10 mouse cellular contexts compared by ENCODE assay signal in genomic region chr3:55447486-55448460, GRCm38 (mm10). TPM values are rescaled to one million over a fixed set of nuclear protein-coding genes. Genes with fewer than 3 reads are reported as not detected.
A peak's percentile ranks its signal among the peaks of the same experiment; 100 is the strongest.
DNase-seq lines count a peak whose midpoint lies in the region; ATAC-seq lines count a peak whose summit lies in the region.
"Had no signal": no experiment of that assay in that cellular context is flagged by ENCODE, and none has a peak within 500 bp of the region (broad histone marks: within the 10 kb centered on the region; RNA-seq: fewer than 3 reads in every experiment).

No protein-coding gene starts in this region.

- peak; percentile 13 for DNase-seq in gastrocnemius, postnatal 14 days
- no peak for DNase-seq in gastrocnemius, adult 8-10 months (ENCODE audit: low spot score in 2 of 2)
- peak; percentile 85 for DNase-seq in adipocyte (ENCODE audit: low spot score)
- DNase-seq in embryonic facial prominence, embryonic 14.5 days (ENCODE audit: low spot score), result peak; percentile 78
- peak; percentile 92 to 94 for DNase-seq in layer of hippocampus, adult 8-10 months (ENCODE audit: low spot score in 2 of 2)
- peak; percentile 82 to 87 for DNase-seq in right cerebral cortex, adult 2 months (ENCODE audit: low spot score in 2 of 2)
- no peak for DNase-seq in kidney, adult 8-10 months
- no peak for DNase-seq in yolk sac, embryonic 10.5 days (ENCODE audit: low spot score)

- 65% methylated on average over 5 of the region's 5 CpGs for WGBS in embryonic facial prominence, embryonic 14.5 days

- no peak overlapping the region for H3K4me3 ChIP-seq in embryonic facial prominence, embryonic 14.5 days (ENCODE audit: low read depth, low read length)

- no peak overlapping the region for H3K4me2 ChIP-seq in embryonic facial prominence, embryonic 14.5 days (ENCODE audit: low read depth, low read length)

- H3K9me3 ChIP-seq in embryonic facial prominence, embryonic 14.5 days (ENCODE audit: control insufficient read depth, low read length), result no peaks in the 10 kb centered on the region

- intact Hi-C loops in gastrocnemius, postnatal 14 days (cut with DNase I; ENCODE audit: low total_unique reads), result no loop called here

- no peaks in the 10 kb centered on the region for H3K27me3 ChIP-seq in embryonic facial prominence, embryonic 14.5 days (replicated peaks; ENCODE audit: control insufficient read depth, insufficient read depth, low read length)

- H3K4me1 ChIP-seq in embryonic facial prominence, embryonic 14.5 days (ENCODE audit: control insufficient read depth, insufficient read depth, low read length), result peaks cover 3% of the 10 kb centered on the region; the same call in 1 of the 2 replicates

- H3K9ac ChIP-seq in embryonic facial prominence, embryonic 14.5 days (ENCODE audit: low read depth, low read length), result no peak overlapping the region

- no peaks in the 10 kb centered on the region for H3K36me3 ChIP-seq in embryonic facial prominence, embryonic 14.5 days (ENCODE audit: control insufficient read depth, insufficient read depth, low read length)

- no peak for ATAC-seq in embryonic facial prominence, embryonic 14.5 days (ENCODE audit: low read depth)

- H3K27ac ChIP-seq in embryonic facial prominence, embryonic 14.5 days (replicated peaks; ENCODE audit: low read depth, low read length), result peak overlapping the region; percentile 4; the same call in 1 of the 2 replicates

RNA-seq across cellular contexts. Expression of gene Gm21954, which starts 24.2 kb away (rescaled TPM):
- total RNA-seq in gastrocnemius, postnatal 14 days (2021), result not detected
- not detected for total RNA-seq in gastrocnemius, adult 8-10 months (2022)
- polyA plus RNA-seq in embryonic facial prominence, embryonic 14.5 days (2014; fragmentation: Nextera tagmentation; extraction: Ambion mirVana), result not detected in 2 replicates
- total RNA-seq in layer of hippocampus, adult 8-10 months (2022), result not detected
- total RNA-seq: liver, adult 2 months had no signal
- polyA plus RNA-seq: liver, adult 2 months; spleen, adult 2 months had no signal

Comparison
In these comparisons a context has a peak if more than half of its experiments do, and no peak if none do; other contexts are left out.
1. DNase-seq: peak in gastrocnemius, postnatal 14 days (single experiment), adipocyte (single experiment), embryonic facial prominence, embryonic 14.5 days (single experiment), layer of hippocampus, adult 8-10 months (2 of 2) and right cerebral cortex, adult 2 months (2 of 2); none in gastrocnemius, adult 8-10 months (0 of 2), kidney, adult 8-10 months (0 of 2) and yolk sac, embryonic 10.5 days (single experiment).